Mouse (Mus musculus) intestine, embryonic 16.5 days (tissue): ENCODE measurements at regions not wholly inside any gene's neighbourhood (a gene's known extent, or its start where the extent isn't known, plus 50 kb on each side); places are given as distances from the start of the nearest gene placed in this dataset.

Source experiments
- ATAC-seq: fragments of 200-750 bp; cut with Nextera tagmentation; 2 replicates; pipeline ENCODE4 v1.8.0; 2017; ENCODE audit warnings: moderate TSS enrichment, moderate library complexity
- H3K27ac ChIP-seq: fragments of 300-500 bp; sonication (generic); 2 replicates; pipeline ENCODE4 v1.5.1; 2014; ENCODE audit warnings: mild to moderate bottlenecking, low read length
- H3K27me3 ChIP-seq: fragments of 300-500 bp; sonication (generic); replicated peaks from 2 replicates; pipeline ENCODE4 v1.6.1; 2014; ENCODE audit warnings: low read length, control low read depth, mixed read lengths; ENCODE audit not compliant: control insufficient read depth, insufficient read depth
- H3K36me3 ChIP-seq: fragments of 300-500 bp; sonication (generic); 2 replicates; pipeline ENCODE4 v1.6.1; 2014; ENCODE audit warnings: low read length, control low read depth; ENCODE audit not compliant: control insufficient read depth, insufficient read depth
- H3K4me1 ChIP-seq: fragments of 300-500 bp; sonication (generic); 2 replicates; pipeline ENCODE4 v1.6.1; 2014; ENCODE audit warnings: low read length, control low read depth, mixed read lengths; ENCODE audit not compliant: control insufficient read depth, insufficient read depth
- H3K4me2 ChIP-seq: fragments of 300-500 bp; sonication (generic); 2 replicates; pipeline ENCODE4 v1.6.1; 2014; ENCODE audit warnings: low read depth, low read length, control low read depth
- H3K4me3 ChIP-seq: fragments of 300-500 bp; sonication (generic); 2 replicates; pipeline ENCODE4 v1.5.1; 2014; ENCODE audit warnings: mild to moderate bottlenecking, low read length
- H3K9ac ChIP-seq: fragments of 300-500 bp; sonication (generic); 2 replicates; pipeline ENCODE4 v1.6.1; 2014; ENCODE audit warnings: low read depth, low read length
- H3K9me3 ChIP-seq: fragments of 300-500 bp; sonication (generic); 2 replicates; pipeline ENCODE4 v1.6.1; 2016; ENCODE audit warnings: low read length, control low read depth; ENCODE audit not compliant: control insufficient read depth
- WGBS: fragments of 180-500 bp; shearing (Covaris S2); extraction: QIAGEN DNeasy Blood & Tissue Kit; methylation state at CpG from one replicate; pipeline ENCODE4 v1.1.7; 2014; 5-methylcytosine and 5-hydroxymethylcytosine counted together

GRCm38 (mm10) chr2:160021541-160021940 is 312.4 kb downstream of the Gm826 start:
- Histone ChIP-seq H3K4me3 (no peak overlapping the region), H3K4me1 (0 out of 2 replicates have a peak, but pooled peaks cover 3% of the 10 kb centered on the region), H3K27ac (no peak overlapping the region), H3K9ac (no peak overlapping the region), H3K4me2 (no peak overlapping the region), H3K27me3 (no peaks in the 10 kb centered on the region), H3K36me3 (no peaks in the 10 kb centered on the region), H3K9me3 (no peaks in the 10 kb centered on the region)
- 74% methylated on average over 4 of the region's 4 CpGs for WGBS
- ATAC-seq, result no peak

GRCm38 (mm10) chr2:160020876-160021275 is 313.1 kb downstream of the Gm826 start:
- WGBS, result 98% methylated on average over 2 of the region's 2 CpGs
- H3K9me3 ChIP-seq, result no peaks in the 10 kb centered on the region

GRCm38 (mm10) chr2:160017020-160017812 is 316.7 kb downstream of the Gm826 start:
- H3K9me3 ChIP-seq, result no peaks in the 10 kb centered on the region
- H3K4me3 ChIP-seq, result no peak overlapping the region
- 55% methylated on average over 5 of the region's 5 CpGs for WGBS
- no peaks in the 10 kb centered on the region for H3K27me3 ChIP-seq
- H3K9ac ChIP-seq, result no peak overlapping the region
- no peak overlapping the region for H3K27ac ChIP-seq
- no peaks in the 10 kb centered on the region for H3K36me3 ChIP-seq
- H3K4me2 ChIP-seq, result no peak overlapping the region
- 0 out of 2 replicates have a peak, but pooled peaks cover 3% of the 10 kb centered on the region for H3K4me1 ChIP-seq
- peak; percentile 53; the same call in 1 of the 2 replicates for ATAC-seq

More at GRCm38 (mm10) chr2:160020876-160021275, 313.1 kb downstream of the Gm826 start:
- H3K4me1 ChIP-seq, result 0 out of 2 replicates have a peak, but pooled peaks cover 3% of the 10 kb centered on the region
- H3K27ac ChIP-seq, result no peak overlapping the region
- no peak for ATAC-seq
- H3K4me3 ChIP-seq, result no peak overlapping the region
- no peaks in the 10 kb centered on the region for H3K27me3 ChIP-seq
- H3K36me3 ChIP-seq, result no peaks in the 10 kb centered on the region
- no peak overlapping the region for H3K4me2 ChIP-seq
- H3K9ac ChIP-seq, result no peak overlapping the region

GRCm38 (mm10) chr2:160011421-160011820 is 322.5 kb downstream of the Gm826 start:
- no peaks in the 10 kb centered on the region for H3K4me1 ChIP-seq
- H3K4me2 ChIP-seq, result no peak overlapping the region
- no peaks in the 10 kb centered on the region for H3K27me3 ChIP-seq
- no peaks in the 10 kb centered on the region for H3K9me3 ChIP-seq
- H3K27ac ChIP-seq, result no peak overlapping the region
- no peaks in the 10 kb centered on the region for H3K36me3 ChIP-seq
- 86% methylated on average over 6 of the region's 6 CpGs for WGBS
- H3K9ac ChIP-seq, result no peak overlapping the region
- no peak for ATAC-seq
- H3K4me3 ChIP-seq, result no peak overlapping the region

GRCm38 (mm10) chr2:160002695-160003094 is 331.3 kb downstream of the Gm826 start:
- no peaks in the 10 kb centered on the region for H3K9me3 ChIP-seq
- no peak overlapping the region for H3K4me3 ChIP-seq
- 38% methylated on average over 3 of the region's 3 CpGs for WGBS
- H3K36me3 ChIP-seq, result no peaks in the 10 kb centered on the region
- no peak overlapping the region for H3K4me2 ChIP-seq
- no peak overlapping the region for H3K27ac ChIP-seq
- H3K27me3 ChIP-seq, result no peaks in the 10 kb centered on the region
- no peaks in the 10 kb centered on the region for H3K4me1 ChIP-seq
- peak; percentile 53; the same call in 1 of the 2 replicates for ATAC-seq
- no peak overlapping the region for H3K9ac ChIP-seq

GRCm38 (mm10) chr2:160000449-160000848 is 333.5 kb downstream of the Gm826 start:
- no peak overlapping the region for H3K4me2 ChIP-seq
- no peaks in the 10 kb centered on the region for H3K4me1 ChIP-seq
- no peak overlapping the region for H3K27ac ChIP-seq
- H3K4me3 ChIP-seq, result no peak overlapping the region
- no peaks in the 10 kb centered on the region for H3K36me3 ChIP-seq
- H3K9ac ChIP-seq, result no peak overlapping the region
- 71% methylated on average over 4 of the region's 4 CpGs for WGBS
- ATAC-seq, result no peak
- no peaks in the 10 kb centered on the region for H3K9me3 ChIP-seq
- no peaks in the 10 kb centered on the region for H3K27me3 ChIP-seq

GRCm38 (mm10) chr2:159997395-159997794 is 336.6 kb downstream of the Gm826 start:
- Histone ChIP-seq H3K27me3 (no peaks in the 10 kb centered on the region), H3K9me3 (no peaks in the 10 kb centered on the region), H3K4me2 (no peak overlapping the region), H3K4me3 (no peak overlapping the region), H3K4me1 (no peaks in the 10 kb centered on the region), H3K9ac (no peak overlapping the region), H3K36me3 (no peaks in the 10 kb centered on the region), H3K27ac (no peak overlapping the region)
- ATAC-seq, result no peak
- WGBS, result 78% methylated on average over 9 of the region's 9 CpGs

- no peaks in the 10 kb centered on the region for H3K36me3 ChIP-seq
- no peak for ATAC-seq
- H3K9me3 ChIP-seq, result no peaks in the 10 kb centered on the region
- H3K9ac ChIP-seq, result no peak overlapping the region
- no peak overlapping the region for H3K4me3 ChIP-seq
- no peak overlapping the region for H3K4me2 ChIP-seq
- no peaks in the 10 kb centered on the region for H3K27me3 ChIP-seq
- H3K27ac ChIP-seq, result no peak overlapping the region
- no peaks in the 10 kb centered on the region for H3K4me1 ChIP-seq
- WGBS, result 74% methylated on average over 3 of the region's 3 CpGs
These were observed 339.5 kb downstream of the Gm826 start for GRCm38 (mm10) chr2:159994490-159994889.

GRCm38 (mm10) chr2:159986719-159987118 is 347.2 kb downstream of the Gm826 start:
- H3K4me2 ChIP-seq, result no peak overlapping the region
- H3K36me3 ChIP-seq, result no peaks in the 10 kb centered on the region
- H3K9me3 ChIP-seq, result no peaks in the 10 kb centered on the region
- H3K27ac ChIP-seq, result no peak overlapping the region
- no peak overlapping the region for H3K9ac ChIP-seq
- H3K4me1 ChIP-seq, result no peaks in the 10 kb centered on the region
- no peak for ATAC-seq
- 90% methylated on average over 7 of the region's 7 CpGs for WGBS
- no peaks in the 10 kb centered on the region; the same call in 1 of the 2 replicates for H3K27me3 ChIP-seq
- H3K4me3 ChIP-seq, result no peak overlapping the region
